Mouse (Mus musculus): ENCODE measurements around the gene Man1c1. TPM values are rescaled to one million over a fixed set of nuclear protein-coding genes. Genes with fewer than 3 reads are reported as not detected.

Gene Man1c1
- total RNA-seq, 2 experiments from 2014 or later, result 1.4 to 6.1 TPM

DNA sequence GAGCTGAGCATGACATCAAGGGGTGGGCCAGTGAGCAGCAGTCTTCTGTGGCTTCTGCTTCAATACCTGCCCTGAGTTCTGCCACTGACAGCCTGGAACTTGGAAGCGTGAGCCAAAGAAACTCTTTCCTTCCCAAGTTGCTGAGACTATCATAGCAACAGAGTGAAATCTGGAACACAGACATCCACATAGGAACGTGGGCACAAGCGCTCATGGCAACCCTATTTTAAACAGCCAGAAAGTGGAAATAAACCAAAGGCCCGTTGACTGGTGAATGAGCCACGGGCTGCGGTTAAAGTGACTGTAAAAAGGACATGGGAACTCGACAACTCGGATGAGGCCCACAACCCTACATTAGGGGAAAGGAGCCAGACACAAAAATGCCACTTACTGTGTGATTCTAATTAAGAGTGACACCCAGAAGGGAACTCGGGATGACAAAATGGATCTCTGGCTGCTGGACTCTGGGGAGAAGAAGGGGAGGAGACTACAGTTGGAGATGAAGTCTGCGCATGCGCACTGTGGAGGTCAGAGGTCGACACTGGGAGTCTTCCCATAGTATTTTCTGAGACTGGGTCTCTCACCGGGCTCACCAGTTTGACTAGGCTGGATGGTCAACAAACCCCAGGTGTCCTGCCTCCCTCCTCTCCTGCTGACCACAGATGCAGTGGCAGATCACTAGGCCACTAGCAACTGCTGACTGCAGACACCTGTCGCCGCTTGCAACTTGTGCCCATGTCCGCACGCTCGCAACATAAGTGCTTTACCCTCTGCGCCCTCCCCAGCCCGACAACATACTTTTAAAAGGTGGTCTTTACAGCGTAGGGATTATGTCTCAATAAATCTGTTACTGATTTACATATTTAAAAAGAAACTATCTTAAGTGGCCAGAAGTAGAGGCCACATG is 58.8 kb downstream of the Man1c1 start:
- no peak for ATAC-seq (replicated peaks; ENCODE audit: low FRiP score, poor library complexity, severe bottlenecking)

DNA sequence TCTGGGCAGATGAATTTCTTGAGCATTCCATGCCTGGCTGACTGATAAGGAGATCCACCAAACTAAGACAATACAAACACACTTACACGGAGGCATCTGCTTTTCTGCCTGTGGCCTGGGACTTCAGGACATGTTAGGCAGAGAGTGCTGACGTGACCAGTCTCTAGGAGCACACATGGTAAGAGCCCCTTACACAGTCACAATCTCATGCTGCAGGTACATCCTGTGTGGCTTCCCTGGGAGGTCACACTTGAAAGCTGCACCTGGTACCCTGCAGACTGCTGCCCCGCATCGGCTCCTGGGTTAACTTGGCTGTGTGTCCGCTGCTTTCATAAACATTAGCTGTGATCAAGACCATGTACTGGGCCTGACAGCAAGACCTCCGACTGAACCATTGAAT is 59.7 kb downstream of the Man1c1 start:
- no peak for ATAC-seq (replicated peaks; ENCODE audit: low FRiP score, poor library complexity, severe bottlenecking)

DNA sequence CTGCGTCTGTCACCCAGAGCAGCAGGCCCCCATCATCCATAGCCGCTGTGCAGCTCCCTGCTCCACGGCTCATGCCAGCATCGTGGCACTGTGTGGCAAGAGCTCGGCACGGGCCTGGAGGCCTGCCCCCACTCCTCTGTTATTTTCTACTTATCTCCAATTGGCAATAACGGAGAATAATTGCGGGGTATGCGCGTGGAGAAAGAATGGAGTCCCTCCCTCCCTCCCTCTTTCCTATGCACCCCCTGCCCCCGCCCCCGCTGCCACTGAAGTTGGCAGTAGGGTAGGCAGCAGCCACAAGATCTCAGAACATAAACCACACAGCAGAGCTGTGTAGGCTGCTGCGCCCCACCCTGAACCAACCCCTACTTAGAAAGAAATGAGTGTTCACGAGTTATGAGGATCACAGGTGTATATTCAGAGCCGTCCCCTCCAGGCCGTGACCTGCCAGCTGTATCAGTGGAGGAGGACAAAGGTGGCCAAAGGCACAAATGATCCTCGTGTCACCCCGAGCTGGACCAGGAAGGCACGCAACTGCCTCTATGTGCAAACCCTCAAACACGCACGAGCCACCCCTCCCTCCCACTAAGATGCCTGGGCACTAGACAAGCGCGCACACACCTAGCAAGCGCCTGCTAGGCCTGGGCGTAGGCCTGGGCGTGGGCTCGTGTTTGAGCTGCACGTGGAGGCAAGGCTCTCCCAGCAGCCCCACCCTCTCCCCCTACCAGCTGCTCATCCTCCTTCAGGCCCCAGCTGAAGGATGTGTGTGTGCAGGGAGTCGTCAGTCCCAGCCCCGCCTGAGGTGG is 62.2 kb downstream of the Man1c1 start:
- ATAC-seq (replicated peaks; ENCODE audit: low FRiP score, poor library complexity, severe bottlenecking), result no peak

DNA sequence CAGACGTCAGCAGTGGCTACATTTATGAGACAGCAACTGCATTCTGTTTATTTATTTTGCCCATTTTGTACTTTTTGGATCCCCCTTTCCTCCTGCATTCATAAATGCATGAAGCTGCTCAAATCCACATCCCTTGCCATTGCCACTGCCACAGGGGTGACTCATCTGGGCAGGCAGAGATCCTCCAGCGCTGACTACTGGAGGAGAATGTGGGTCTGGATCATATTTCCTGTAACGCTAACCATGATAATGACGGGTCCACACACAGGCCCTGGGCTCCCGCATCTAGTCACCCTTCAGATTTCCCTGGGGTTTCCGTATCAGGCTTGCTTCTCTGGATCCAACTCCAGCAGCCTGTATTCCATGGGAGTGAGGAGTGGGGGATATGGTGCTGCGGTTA is 64.8 kb downstream of the Man1c1 start:
- no peak for ATAC-seq (replicated peaks; ENCODE audit: low FRiP score, poor library complexity, severe bottlenecking)

DNA sequence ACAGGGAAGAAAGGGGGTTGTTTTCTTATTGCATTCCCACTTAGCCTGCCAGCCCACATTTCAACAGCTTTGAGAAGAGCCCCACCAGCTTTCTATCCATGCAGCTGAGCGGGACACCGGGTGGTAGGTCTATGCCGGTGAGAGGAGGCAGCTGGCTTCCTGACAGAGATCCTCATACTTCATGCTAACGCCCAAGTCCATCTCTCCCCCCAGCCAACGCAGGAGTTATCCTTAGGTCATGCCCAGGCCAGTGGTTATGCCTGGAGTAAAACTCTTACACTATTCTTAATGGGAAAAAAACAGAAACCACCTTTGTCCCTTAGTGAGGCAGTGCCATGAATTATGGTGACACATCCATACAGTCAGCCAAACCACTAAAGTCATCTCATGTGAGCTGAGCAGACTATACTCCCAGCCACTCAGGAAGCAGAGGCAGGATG is 66.0 kb downstream of the Man1c1 start:
- ATAC-seq (replicated peaks; ENCODE audit: low FRiP score, poor library complexity, severe bottlenecking), result no peak

DNA sequence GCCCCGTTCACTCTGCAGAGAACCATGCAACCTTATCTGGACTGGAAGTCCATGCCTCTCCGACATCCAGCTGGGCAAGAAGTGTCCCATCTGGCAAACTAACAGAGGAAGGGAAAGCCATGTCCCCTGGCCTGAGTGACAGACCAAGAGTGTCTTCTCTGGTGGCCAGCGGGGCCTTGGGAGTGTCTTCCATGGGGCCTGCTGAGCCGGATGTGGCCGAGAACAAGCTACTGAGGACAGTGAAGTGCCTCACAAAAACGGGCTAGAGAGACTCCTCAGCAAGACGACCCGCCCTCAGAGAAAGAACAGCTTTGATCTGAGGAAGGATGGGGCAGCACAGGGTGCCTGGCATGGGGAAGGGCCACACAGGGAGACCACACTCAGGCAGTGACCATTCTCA is 67.7 kb downstream of the Man1c1 start:
- no peak for ATAC-seq (replicated peaks; ENCODE audit: low FRiP score, poor library complexity, severe bottlenecking)

DNA sequence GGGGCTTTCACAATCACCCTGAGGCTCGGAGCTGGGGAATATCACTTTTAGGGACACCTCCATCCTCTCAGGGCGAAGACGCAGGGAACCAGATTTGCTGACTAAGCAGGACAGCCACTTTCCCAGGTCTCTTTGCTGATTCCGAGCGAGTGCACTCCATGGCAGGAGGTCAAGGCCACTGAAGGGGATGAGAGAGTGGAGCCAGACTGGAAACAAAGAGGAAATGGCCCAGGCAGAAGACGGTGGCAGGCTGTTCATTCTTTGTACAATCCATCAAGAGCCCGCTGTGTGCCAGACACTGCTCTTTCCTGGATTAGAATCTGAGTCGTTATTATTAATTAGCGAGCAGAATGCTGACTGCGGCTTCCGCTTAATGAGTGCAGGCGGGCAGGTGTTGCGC is 70.1 kb downstream of the Man1c1 start:
- ATAC-seq (replicated peaks; ENCODE audit: low FRiP score, poor library complexity, severe bottlenecking), result no peak

DNA sequence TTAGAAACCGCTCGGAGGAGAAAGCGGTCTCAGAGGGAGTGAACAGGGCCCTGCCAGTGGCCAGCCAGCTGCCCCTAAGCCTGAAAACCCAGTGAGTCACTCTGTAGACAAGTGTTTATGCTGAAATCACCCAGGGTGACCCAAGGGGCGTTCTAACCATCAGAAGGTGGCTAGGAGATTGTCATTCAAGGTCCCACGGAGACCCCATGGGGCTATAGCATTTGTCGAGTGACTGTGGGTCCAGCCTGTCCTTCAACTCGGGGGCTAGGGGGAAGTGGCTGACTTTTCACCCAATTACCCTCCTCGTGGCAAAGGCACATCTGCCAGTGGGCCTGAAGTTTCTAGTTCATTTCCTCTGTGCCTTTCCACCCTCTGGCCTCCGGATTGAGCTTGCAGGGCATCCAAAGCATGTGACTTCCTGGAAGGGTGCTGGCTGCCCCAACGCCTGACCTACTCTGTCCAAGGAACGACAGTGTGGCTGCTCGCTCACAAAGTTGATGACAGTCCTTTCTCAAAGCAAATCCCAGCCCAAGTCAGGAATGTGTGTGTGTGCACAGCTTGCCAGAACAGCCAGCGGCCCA is 71.9 kb downstream of the Man1c1 start:
- ATAC-seq (replicated peaks; ENCODE audit: low FRiP score, poor library complexity, severe bottlenecking), result no peak

DNA sequence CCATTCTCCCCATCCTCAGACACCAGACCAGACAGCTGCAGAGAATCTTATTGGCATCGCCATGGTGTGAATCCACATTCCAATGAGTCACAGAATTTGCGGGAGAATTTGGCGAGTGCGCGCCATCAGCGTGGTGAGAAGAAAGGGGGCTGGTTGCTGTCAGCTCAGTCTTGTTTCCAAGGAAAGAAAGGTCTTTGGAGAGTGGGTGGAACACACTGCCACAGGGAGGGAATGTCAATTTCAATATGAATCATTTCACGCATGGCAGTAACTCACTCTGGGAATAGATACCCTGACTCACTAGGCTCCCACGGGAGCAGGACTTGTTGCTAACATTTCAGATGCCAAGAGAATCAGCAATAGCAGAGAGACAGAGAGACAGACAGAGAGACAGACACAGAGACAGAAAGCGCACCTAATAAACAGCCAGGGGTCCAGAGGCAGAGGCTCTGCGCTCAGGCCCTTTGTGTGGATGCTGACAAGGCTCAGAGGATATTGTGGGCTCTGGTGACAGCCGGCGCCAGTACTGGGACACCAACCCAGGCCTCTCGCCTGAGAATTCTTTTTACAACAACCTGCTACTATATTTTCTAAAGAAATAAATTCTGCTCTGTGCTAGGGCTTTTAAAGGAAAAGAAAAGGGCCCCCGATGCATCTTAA is 72.5 kb downstream of the Man1c1 start:
- no peak for ATAC-seq (replicated peaks; ENCODE audit: low FRiP score, poor library complexity, severe bottlenecking)

DNA sequence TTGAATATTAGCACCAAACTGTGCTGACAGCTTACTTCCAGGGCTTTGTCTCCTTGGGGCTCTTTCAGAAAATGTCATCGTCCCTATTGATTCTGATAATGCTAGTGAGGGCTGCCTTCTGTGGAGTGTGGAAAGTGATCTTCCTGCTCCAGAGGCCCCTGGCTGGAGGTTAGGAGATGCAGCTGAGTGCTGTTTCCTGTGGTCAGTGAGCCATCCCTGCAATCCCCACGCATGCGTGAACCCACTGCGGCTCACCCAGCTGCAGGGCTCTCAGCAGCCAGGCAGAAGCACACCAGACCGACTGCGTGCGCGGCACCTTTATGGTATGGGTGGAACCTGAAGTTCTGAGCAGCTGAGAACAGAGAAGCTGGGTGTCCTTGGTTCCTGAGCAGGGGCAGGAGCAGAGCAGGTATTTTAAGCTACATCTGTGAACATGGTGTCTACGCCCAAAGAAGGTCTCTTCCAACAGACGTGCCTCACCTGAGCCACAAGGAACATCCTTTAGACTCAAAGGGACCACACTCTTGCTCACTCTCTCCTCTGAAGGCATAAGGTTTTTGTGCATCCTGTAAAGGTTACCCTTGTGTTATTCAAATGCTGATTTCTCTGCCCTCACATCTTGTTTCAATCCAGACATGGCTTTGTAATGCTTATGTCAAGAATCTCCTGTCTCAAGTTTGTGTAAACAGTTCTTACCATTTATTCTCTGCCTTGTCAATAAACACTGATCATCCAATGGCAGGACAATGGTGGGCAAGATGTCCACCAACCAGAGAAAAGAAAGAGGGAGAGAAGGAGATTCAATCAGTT is 75.3 kb downstream of the Man1c1 start:
- ATAC-seq (replicated peaks; ENCODE audit: low FRiP score, poor library complexity, severe bottlenecking), result no peak

DNA sequence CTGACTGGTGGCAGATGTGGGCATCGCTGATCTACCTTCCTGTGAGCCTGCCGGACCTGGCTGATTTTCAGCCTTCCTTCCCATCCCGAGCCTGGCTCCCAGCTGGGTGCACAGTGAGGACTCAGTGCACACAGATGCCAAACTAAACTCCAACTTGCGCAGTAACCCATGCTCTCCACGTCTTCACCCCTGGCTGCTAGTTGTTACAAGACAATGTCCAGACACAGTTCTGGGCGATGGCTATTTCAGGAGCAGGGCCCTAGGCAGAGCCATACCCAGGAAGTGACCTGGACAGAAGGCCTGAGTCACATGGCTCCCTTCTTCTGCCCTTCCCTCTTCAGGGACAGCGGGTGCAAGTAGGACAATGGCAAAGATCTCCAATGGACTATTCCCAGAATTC is 76.0 kb downstream of the Man1c1 start:
- no peak for ATAC-seq (replicated peaks; ENCODE audit: low FRiP score, poor library complexity, severe bottlenecking)

DNA sequence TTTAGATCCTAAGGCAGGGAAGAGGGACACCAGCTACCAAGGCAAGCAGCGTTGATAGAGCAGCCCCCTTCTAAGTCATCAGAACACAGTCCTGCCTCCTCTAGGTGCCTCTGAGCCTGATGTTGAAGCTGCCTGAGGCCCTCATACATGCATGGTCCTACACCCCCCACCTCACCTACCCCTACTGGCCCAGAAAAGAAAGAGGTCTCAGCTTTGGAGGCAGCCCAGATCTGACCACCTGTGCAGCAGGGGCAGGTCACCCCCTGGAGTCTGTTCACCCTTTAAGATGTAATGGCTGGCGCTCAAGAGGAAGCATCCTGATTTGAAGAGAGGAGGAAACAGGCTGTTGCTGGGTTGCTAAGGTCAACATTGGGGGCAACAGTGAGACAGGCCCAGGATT is 77.2 kb downstream of the Man1c1 start:
- ATAC-seq (replicated peaks; ENCODE audit: low FRiP score, poor library complexity, severe bottlenecking), result no peak; the same call in 1 of the 2 replicates

DNA sequence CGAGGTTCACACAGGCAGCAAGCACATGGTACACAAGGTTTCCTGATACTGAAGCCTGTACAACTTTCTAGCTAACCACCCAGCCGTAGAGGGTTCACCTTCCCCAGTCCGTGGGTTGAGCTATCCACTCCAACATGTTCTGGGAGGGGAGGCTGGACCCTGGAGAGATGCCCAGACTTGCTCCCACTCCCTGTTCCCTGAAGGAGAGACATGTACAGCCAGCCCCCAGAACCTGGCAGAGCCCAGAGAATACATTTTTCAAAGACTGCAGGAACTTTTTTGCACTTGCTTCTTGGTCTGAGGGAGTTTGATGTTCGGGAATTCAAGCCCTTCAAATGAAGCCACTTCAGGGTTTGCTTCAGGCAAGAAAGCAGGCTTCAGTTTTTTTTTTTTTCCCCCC is 77.7 kb downstream of the Man1c1 start:
- ATAC-seq (replicated peaks; ENCODE audit: low FRiP score, poor library complexity, severe bottlenecking), result no peak

DNA sequence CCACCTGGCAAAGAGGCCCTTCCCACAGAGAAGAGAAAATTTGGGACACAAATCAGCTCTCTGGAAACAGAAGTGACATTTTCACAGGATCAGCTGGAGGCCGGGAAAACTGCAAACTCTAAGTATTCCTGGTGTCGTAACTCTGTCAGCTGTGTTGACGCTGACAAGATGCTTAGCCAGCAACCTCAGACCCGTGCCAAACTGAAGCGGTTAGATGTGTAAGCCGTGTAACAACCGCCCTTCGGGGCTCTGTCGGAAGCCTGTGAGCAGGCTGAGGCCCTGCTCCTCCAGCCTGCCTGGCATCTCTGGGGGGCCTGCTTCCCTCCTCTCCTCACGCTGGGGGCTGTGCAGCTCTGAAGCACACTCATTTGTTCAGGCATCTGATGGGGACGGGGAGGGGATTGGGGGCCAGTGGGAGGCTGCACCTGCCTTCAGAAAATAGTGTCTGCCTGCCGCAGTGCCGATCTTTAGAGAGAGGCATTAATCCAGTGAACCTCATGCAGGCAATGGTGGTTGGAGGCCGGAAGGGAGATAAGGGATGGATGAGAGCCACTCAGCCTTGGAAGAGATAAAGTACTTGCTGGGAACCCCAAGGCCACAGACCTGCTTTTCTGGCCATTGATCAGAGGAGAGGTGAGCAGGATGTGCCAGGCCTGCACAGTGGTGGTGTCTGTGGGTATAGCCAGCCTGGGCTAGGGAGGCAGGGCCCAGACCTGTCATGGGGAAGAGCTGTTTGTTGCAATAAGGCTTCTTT is 79.8 kb downstream of the Man1c1 start:
- ATAC-seq (replicated peaks; ENCODE audit: low FRiP score, poor library complexity, severe bottlenecking), result no peak

DNA sequence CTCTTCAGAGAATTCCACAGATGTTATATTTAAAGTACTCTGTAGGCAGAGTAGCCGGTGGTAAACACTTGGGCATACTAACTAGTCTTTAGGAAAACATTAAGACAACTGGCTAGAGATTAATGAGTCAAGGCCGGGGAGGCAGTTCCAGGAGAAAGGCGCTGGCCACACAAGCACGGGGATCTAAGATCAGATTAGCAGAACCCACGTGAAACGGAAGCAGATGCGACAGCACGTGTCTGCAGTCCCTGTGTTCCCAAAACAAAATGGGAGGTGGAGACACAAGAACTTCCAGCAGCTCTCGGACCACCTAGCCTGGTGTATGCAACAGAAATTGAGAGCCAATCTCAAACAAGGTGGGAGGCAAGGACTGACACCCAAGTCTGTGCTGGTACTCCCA is 82.4 kb downstream of the Man1c1 start:
- ATAC-seq (replicated peaks; ENCODE audit: low FRiP score, poor library complexity, severe bottlenecking), result no peak

DNA sequence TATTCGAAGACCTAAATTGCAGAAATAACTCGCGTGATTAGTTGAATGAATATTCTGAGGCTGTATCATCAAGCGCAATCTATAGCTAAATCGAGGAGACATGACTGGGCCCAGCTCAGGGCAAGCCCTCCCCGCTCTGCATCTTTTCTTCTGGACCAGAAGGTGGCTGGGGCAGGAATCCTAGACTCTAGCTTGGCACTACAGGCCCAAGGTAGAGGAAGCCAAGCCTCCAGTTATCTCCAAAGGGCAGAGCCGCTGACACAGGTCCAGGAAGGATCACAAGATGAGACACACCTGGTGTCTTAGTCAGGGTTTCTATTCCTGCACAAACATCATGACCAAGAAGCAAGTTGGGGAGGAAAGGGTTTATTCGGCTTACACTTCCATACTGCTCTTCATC is 83.8 kb downstream of the Man1c1 start:
- ATAC-seq (replicated peaks; ENCODE audit: low FRiP score, poor library complexity, severe bottlenecking), result no peak

DNA sequence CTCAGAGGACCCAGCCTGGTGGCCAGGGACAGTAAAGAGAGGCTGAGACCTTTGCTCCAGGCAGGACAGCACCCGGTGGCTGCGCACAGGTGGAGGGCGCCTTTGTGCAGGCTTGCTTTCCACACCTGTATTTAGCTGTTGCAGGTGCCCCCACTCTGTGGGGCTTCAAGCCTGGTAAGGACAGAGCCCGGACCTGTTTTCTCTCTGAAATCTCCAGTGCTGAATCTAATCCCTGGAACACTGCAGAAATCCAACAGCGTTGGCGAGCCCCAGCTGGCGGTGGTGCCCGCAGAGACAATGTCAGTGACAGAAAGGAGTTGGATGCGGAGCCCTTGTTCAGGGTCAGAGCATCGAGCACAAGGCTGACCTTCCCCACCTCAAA is 84.6 kb downstream of the Man1c1 start:
- no peak for ATAC-seq (replicated peaks; ENCODE audit: low FRiP score, poor library complexity, severe bottlenecking)

DNA sequence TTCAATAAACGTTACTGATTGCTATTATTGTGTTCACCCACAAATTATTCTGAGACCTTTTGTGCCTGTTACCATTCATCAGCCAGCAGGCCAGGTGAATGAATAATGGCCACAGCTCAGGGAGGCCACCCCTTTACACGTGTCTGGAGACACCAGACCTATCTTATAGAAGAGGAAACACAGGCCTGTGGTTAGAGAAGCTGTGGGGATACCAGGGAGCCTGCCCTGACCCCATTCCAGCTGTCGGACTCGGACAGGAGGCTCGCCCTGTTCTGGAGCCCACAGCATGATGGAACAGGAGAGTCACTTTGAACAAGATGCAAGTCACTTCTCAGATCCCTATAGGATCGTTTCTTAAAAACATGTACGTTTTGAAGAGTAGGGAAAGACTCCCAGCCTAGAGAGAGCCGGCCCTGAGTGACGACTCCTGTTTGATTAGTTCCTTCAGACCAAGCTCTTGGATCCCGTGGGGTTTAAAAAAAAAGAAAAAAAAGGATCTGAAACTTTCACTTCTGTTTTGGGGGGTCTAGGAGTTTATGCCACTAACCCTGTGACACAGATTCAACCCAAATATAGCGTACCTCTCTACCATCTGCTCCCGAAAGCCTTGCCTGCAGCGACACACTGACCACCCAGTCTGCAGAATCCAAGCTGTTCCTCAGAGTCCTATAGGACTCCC is 85.1 kb downstream of the Man1c1 start:
- no peak for ATAC-seq (replicated peaks; ENCODE audit: low FRiP score, poor library complexity, severe bottlenecking)
